Mouse (Mus musculus) forebrain, embryonic 16.5 days (tissue): Measurements from ENCODE around the gene Sipa1l1. TPM values are rescaled to one million over a fixed set of nuclear protein-coding genes. Genes with fewer than 3 reads are reported as not detected.

ENCODE experiments used
- ATAC-seq: fragments of 200-750 bp; cut with Nextera tagmentation; 2 replicates; pipeline ENCODE4 v1.8.0; 2017; ENCODE audit warnings: mild to moderate bottlenecking, moderate library complexity
- H3K27ac ChIP-seq: fragments of 300-500 bp; sonication (generic); 2 replicates; pipeline ENCODE4 v1.5.1; 2014; ENCODE audit warnings: low read length, control low read depth
- H3K27me3 ChIP-seq: fragments of 300-500 bp; sonication (generic); replicated peaks from 2 replicates; pipeline ENCODE4 v1.6.1; 2014; ENCODE audit warnings: low read length; ENCODE audit not compliant: control insufficient read depth, insufficient read depth
- H3K36me3 ChIP-seq: fragments of 300-500 bp; sonication (generic); 2 replicates; pipeline ENCODE4 v1.6.1; 2014; ENCODE audit not compliant: control insufficient read depth, insufficient read depth
- H3K4me1 ChIP-seq: fragments of 300-500 bp; sonication (generic); replicated peaks from 2 replicates; pipeline ENCODE4 v1.6.1; 2014; ENCODE audit warnings: low read length; ENCODE audit not compliant: control insufficient read depth, insufficient read depth
- H3K4me2 ChIP-seq: fragments of 300-500 bp; sonication (generic); 2 replicates; pipeline ENCODE4 v1.6.1; 2014; ENCODE audit warnings: mild to moderate bottlenecking, low read length, control low read depth
- H3K4me3 ChIP-seq: fragments of 300-500 bp; sonication (generic); replicated peaks from 2 replicates; pipeline ENCODE4 v1.5.1; 2014; ENCODE audit warnings: mild to moderate bottlenecking, low read length, control low read depth
- H3K9ac ChIP-seq: fragments of 300-500 bp; sonication (generic); replicated peaks from 2 replicates; pipeline ENCODE4 v1.6.1; 2014; ENCODE audit warnings: low read depth, low read length, control low read depth
- H3K9me3 ChIP-seq: fragments of 300-500 bp; sonication (generic); 2 replicates; pipeline ENCODE4 v1.6.1; 2016; ENCODE audit warnings: low read length; ENCODE audit not compliant: control insufficient read depth
- WGBS: fragments of 180-500 bp; shearing (Covaris S2); extraction: QIAGEN DNeasy Blood & Tissue Kit; methylation state at CpG from one replicate; pipeline ENCODE4 v1.1.7; 2014; 5-methylcytosine and 5-hydroxymethylcytosine counted together
- polyA plus RNA-seq: library from polyadenylated mRNA; unstranded; fragments of >200 nt; fragmentation: Nextera tagmentation; extraction: Ambion mirVana; gene quantifications from 2 replicates; pipeline ENCODE4 v1.2.1, GENCODE M21; 2015

Sipa1l1 gene
- polyA plus RNA-seq, 1 experiment from 2014 or later = 26.8 TPM

GRCm38 (mm10) chr12:82216801-82217553 lies 47.9 kb downstream of the Sipa1l1 start:
- WGBS = 69% methylated on average over 6 of the region's 6 CpGs
- H3K27ac ChIP-seq = no peak overlapping the region
- no peak overlapping the region for H3K9ac ChIP-seq
- H3K4me2 ChIP-seq = no peak overlapping the region
- H3K36me3 ChIP-seq = no peaks in the 10 kb centered on the region
- H3K4me1 ChIP-seq = no peaks in the 10 kb centered on the region
- no peak overlapping the region for H3K4me3 ChIP-seq
- no peak for ATAC-seq
- H3K27me3 ChIP-seq = no peaks in the 10 kb centered on the region
- no peaks in the 10 kb centered on the region for H3K9me3 ChIP-seq

- Histone ChIP-seq H3K27ac (no peak overlapping the region), H3K4me3 (no peak overlapping the region), H3K4me1 (no peaks in the 10 kb centered on the region), H3K9ac (no peak overlapping the region), H3K36me3 (no peaks in the 10 kb centered on the region), H3K4me2 (no peak overlapping the region), H3K9me3 (no peaks in the 10 kb centered on the region), H3K27me3 (no peaks in the 10 kb centered on the region)
- ATAC-seq = no peak
- 94% methylated on average over 7 of the region's 7 CpGs for WGBS
Measured at GRCm38 (mm10) chr12:82218201-82218600, 49.1 kb downstream of the Sipa1l1 start.

- Histone ChIP-seq H3K9ac (no peak overlapping the region), H3K4me2 (no peak overlapping the region), H3K27me3 (no peaks in the 10 kb centered on the region), H3K9me3 (no peaks in the 10 kb centered on the region), H3K4me3 (no peak overlapping the region), H3K36me3 (no peaks in the 10 kb centered on the region), H3K27ac (no peak overlapping the region), H3K4me1 (no peaks in the 10 kb centered on the region)
- 82% methylated on average over 5 of the region's 5 CpGs for WGBS
- ATAC-seq = no peak
Measured at GRCm38 (mm10) chr12:82220367-82221089, 51.4 kb downstream of the Sipa1l1 start.

- Histone ChIP-seq H3K27me3 (no peaks in the 10 kb centered on the region), H3K36me3 (no peaks in the 10 kb centered on the region), H3K9me3 (no peaks in the 10 kb centered on the region), H3K9ac (no peak overlapping the region), H3K27ac (no peak overlapping the region), H3K4me3 (no peak overlapping the region), H3K4me2 (no peak overlapping the region), H3K4me1 (no peaks in the 10 kb centered on the region; the same call in 1 of the 2 replicates)
- ATAC-seq = no peak
- WGBS = 85% methylated on average over 9 of the region's 9 CpGs
Measured at GRCm38 (mm10) chr12:82223126-82223815, 54.2 kb downstream of the Sipa1l1 start.

GRCm38 (mm10) chr12:82224848-82225247 lies 55.7 kb downstream of the Sipa1l1 start:
- H3K4me3 ChIP-seq = no peak overlapping the region
- WGBS = 94% methylated on average over 7 of the region's 7 CpGs
- H3K36me3 ChIP-seq = no peaks in the 10 kb centered on the region
- no peak overlapping the region for H3K9ac ChIP-seq
- H3K4me2 ChIP-seq = no peak overlapping the region
- H3K27ac ChIP-seq = no peak overlapping the region
- no peaks in the 10 kb centered on the region for H3K27me3 ChIP-seq
- H3K9me3 ChIP-seq = no peaks in the 10 kb centered on the region
- no peaks in the 10 kb centered on the region; the same call in 1 of the 2 replicates for H3K4me1 ChIP-seq
- ATAC-seq = no peak

- WGBS = 100% methylated on average over 2 of the region's 2 CpGs
- no peaks in the 10 kb centered on the region for H3K27me3 ChIP-seq
- H3K4me3 ChIP-seq = no peak overlapping the region
- no peaks in the 10 kb centered on the region for H3K36me3 ChIP-seq
- no peak overlapping the region for H3K9ac ChIP-seq
- no peak for ATAC-seq
- no peak overlapping the region for H3K4me2 ChIP-seq
- no peak overlapping the region for H3K27ac ChIP-seq
- H3K4me1 ChIP-seq = no peaks in the 10 kb centered on the region; the same call in 1 of the 2 replicates
- no peaks in the 10 kb centered on the region for H3K9me3 ChIP-seq
Measured at GRCm38 (mm10) chr12:82225278-82225677, 56.2 kb downstream of the Sipa1l1 start.

GRCm38 (mm10) chr12:82225751-82226228 lies 56.7 kb downstream of the Sipa1l1 start:
- no peak overlapping the region for H3K27ac ChIP-seq
- H3K9ac ChIP-seq = no peak overlapping the region
- no peaks in the 10 kb centered on the region for H3K27me3 ChIP-seq
- WGBS = 55% methylated on average over 4 of the region's 4 CpGs
- no peaks in the 10 kb centered on the region for H3K9me3 ChIP-seq
- no peak for ATAC-seq
- H3K4me3 ChIP-seq = no peak overlapping the region
- H3K36me3 ChIP-seq = no peaks in the 10 kb centered on the region
- H3K4me1 ChIP-seq = no peaks in the 10 kb centered on the region; the same call in 1 of the 2 replicates
- H3K4me2 ChIP-seq = no peak overlapping the region

GRCm38 (mm10) chr12:82226311-82227066 lies 57.4 kb downstream of the Sipa1l1 start:
- Histone ChIP-seq H3K27me3 (no peaks in the 10 kb centered on the region), H3K9ac (no peak overlapping the region), H3K9me3 (no peaks in the 10 kb centered on the region), H3K4me3 (no peak overlapping the region), H3K36me3 (no peaks in the 10 kb centered on the region), H3K4me2 (no peak overlapping the region), H3K27ac (no peak overlapping the region), H3K4me1 (peaks cover 3% of the 10 kb centered on the region; the same call in 1 of the 2 replicates)
- ATAC-seq = no peak
- 53% methylated on average over 6 of the region's 6 CpGs for WGBS
